Mouse (Mus musculus) ES-Bruce4 (cell line): ENCODE results near the gene Ddx6.
"Not testable (repeated sequence)": the region's sequence is repeated elsewhere in the genome, so short reads cannot be mapped to it uniquely, and the experiment has no call there.

Experiments
- CTCF ChIP-seq: IDR thresholded peaks from one replicate; pipeline ENCODE4 v1.8.1; 2011; ENCODE audit warnings: low read depth, low read length
- EP300 ChIP-seq: IDR thresholded peaks from 2 replicates; pipeline ENCODE4 v1.6.1; 2011; ENCODE audit warnings: low read depth, low read length; ENCODE audit not compliant: insufficient read depth

DNA sequence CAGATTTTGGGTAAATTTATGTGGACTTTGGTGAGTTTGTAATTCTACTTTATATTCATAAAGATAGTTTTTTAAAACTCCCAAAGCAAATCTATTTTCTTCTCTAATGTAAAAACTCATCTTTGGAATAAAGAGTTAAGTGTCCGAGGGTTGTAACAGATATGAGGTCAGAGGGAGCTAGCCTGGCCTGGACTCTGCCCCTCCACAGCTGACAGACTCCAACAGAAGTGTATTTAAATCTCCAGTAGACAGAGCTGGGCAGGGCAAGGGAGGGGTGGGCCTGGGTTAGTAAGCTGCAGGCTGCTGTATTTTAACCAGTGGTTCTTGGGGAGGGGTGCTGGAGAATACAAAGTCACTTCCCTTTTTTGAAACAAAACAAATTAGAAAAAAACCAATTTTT is 35.3 kb downstream of the Ddx6 start:
- TF ChIP-seq CTCF, EP300: not testable (repeated sequence)
